Mouse (Mus musculus) urinary bladder, postnatal 10 days (tissue): ENCODE data around the gene Tectb.
"Not testable (repeated sequence)": the region's sequence is repeated elsewhere in the genome, so short reads cannot be mapped to it uniquely, and the experiment has no call there.

Experiments used
- DNase-seq: peaks from one replicate; pipeline ENCODE4 v3.0.0; 2022; ENCODE audit warnings: low spot score

Gene Tectb

GRCm38 (mm10) chr19:55165954-55166353, 14.6 kb upstream of the Tectb start:
- no peak for DNase-seq

- DNase-seq = no peak
Measured at GRCm38 (mm10) chr19:55166741-55167140, 13.8 kb upstream of the Tectb start.

GRCm38 (mm10) chr19:55167741-55168140, 12.8 kb upstream of the Tectb start:
- no peak for DNase-seq

- no peak for DNase-seq
Measured at GRCm38 (mm10) chr19:55168360-55168759, 12.2 kb upstream of the Tectb start.

GRCm38 (mm10) chr19:55169236-55169729, 11.2 kb upstream of the Tectb start:
- DNase-seq = not testable (repeated sequence)

DNA sequence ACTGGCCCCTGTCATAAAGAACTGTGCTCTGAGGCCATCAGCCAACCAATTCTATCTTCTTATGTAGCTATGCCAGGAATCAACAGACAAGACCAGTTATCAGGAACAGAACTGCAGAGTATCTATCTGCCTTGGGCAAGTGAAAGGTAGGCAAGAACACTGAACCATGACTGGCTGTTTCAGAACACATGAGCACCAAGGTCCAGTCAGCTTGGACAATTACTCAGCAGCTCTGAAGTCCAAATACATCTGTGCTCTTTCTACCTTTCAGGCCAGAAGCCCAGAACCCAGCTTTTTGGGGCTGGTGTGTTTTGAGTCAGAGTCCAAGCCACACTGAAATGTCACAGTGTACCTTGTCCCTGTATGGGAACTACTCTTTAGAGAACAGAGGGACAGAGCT, 10.1 kb upstream of the Tectb start:
- DNase-seq = no peak

- no peak for DNase-seq
Measured at GRCm38 (mm10) chr19:55171585-55171984, 8.9 kb upstream of the Tectb start.

DNA sequence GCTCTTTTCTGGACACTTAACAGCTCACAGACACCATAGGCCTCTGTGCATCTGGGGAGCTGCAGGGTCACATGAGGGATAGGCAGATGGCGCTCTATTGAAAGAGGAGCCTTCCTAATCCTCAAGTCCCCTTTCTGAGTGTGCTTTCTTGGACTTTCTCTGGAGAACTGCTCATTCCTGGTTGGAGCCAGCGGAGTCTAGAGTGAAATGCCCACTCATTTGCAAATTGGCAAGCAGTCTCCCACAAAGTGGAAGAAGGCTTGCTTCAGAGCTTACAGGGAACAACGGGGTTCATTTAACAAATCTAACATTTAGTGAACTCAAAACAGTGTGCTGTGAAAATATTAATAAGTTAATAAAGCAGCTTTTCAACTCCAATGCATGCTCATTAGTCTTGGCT, 3.4 kb upstream of the Tectb start:
- no peak for DNase-seq

- DNase-seq = no peak
Measured at GRCm38 (mm10) chr19:55184442-55184841, 3.9 kb downstream of the Tectb start.

DNA sequence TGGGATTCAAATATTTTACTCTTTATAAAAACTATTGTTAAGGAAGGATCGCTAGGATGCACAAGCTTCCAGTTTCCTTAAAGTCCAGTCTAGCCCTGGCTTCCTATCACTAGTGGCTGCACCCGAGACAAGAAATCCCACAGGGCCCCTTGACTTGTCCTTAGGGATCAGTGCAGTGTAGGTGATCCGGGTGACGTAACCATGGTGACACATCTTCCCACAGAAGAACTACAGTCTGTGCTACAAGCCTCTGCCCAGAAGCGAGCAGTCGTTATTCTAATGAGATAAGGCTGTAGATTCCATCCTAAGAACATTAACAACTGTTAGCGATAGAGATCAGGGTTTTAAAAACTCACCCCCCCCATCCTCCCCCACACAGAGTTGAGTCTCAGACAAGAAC, 4.5 kb downstream of the Tectb start:
- DNase-seq = no peak

GRCm38 (mm10) chr19:55185651-55186050, 5.1 kb downstream of the Tectb start:
- no peak for DNase-seq

DNA sequence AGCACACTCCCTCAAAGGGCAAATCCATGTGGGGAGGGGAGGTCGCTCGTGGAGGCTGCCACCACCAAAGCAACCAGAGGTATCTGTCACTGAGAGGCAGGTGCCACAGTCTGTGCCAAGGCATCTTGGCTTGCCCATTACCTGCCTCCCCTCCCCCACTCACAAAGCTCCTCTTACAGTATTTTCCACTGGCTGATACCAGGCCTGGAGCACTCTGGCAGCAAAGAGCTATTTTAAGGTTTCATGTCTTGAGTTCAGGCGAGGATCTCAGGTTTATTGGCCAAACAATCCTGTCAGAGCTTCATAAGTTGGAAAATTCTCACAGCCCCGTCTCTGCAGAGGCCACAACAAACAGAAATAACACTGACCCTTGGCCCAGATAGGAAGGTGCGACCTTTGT, 9.5 kb downstream of the Tectb start:
- DNase-seq = no peak

GRCm38 (mm10) chr19:55191596-55191995, 11.1 kb downstream of the Tectb start:
- DNase-seq = no peak

DNA sequence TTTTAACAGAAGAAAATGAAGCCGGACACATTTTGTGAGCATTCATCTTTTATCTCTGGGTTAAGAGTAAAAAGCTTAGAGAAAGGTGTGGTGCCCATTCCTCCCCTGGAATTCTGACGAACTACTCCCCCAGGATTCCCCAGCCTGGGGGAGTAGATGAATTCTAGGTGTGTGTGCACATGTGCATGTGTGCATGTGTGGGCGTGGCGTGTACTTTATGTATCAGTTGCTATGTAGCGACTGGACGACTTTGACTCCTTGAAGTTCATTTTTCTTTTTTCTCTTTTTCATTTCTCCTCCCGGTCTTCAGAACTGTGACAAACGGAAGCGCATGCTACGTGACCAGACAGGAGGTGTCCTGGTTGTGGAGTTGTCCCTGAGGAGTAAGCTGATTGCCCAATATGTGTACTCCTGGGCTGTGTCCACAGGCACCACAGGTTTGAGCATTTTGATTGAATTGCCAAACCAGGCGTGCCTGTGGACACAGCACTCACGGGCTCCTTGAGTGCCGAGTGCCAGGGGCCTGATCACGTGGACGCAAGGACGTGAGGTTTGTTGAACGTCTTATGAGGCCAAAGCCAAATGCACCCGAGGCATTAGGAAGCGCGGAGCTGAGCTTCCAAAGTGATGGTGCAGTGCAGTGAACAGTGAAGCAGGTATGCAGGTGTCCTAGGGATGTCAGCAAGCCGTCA, 11.9 kb downstream of the Tectb start:
- DNase-seq = no peak

DNA sequence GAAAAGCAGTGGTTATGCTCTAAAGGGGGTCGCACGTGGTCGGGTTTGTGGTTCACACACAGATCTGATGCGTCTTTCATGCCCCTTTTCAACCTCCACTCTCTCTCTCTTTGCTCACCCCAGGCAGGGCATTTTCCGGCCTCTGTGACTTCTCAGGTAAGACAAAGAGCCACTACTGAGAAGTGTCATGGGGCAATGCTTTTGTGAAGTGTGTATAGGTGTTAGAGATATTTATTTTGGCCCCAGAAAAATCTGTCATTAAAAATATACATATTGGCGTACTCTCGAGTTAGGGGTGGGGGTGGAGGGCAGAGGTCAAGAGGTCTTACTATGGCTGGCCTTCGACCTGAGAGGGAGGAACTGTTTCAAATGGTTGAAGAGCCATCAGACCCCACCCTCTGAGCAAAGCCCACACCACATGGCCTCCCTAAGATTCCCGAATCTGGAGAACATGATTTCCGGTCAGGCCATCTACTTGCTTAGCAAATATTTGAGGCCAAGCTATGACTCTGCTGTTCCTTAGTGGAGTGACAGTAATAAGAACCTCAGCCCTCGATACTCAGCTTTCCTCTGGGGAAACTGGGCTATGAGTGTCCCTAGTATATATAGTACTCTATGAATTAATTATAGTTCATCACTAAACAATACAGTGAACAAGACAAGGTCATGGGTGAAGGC, 13.3 kb downstream of the Tectb start:
- DNase-seq = no peak

DNA sequence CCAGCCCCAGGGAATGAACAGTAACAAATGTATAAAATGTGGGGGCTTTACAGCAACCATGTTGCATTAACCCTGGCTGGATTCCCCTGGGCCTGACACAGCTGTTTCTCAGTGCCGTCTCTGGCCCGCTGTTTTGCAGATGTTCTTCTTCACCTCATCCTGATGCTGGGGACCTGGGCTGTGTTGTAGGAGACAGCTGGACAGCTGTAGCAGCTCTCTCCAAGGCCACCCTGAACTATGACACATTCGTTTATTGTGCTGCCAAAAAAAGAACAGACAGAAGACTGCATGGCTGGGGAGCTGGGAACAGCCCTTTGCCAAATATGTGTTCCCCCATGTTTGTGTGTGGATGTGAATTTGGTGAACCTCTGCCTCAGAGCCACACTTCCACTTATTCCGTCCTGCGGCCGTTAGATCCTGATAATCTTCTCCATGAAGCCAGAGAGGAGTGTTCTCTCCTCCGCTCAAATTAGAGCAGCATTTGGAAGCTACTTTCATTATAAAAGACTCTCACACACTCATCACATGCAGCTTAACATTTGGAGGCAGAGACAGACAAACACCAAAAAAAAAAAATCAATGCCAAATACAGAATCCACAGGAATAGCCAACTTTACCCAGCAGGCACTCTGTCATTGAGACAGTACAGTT, 14.1 kb downstream of the Tectb start:
- DNase-seq = no peak

DNA sequence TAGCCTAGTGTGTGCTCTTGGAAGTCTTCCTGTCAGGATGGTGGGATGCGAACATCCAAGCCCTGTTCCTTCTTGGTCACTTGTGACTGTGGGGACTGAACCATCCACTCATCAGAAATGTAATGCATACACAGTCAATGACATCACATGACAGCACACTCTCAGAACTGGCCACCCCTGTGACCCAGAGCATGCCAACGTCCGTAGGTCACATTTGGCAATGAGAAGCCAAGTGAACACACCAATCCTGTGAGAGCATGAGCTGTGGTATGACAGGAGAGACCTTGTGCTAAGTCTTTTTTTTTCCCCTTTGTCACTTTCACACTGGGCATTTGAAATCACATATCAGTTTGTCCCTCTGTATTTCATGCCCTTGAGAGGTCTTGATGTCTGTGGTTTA, 15.0 kb downstream of the Tectb start:
- DNase-seq = no peak

DNA sequence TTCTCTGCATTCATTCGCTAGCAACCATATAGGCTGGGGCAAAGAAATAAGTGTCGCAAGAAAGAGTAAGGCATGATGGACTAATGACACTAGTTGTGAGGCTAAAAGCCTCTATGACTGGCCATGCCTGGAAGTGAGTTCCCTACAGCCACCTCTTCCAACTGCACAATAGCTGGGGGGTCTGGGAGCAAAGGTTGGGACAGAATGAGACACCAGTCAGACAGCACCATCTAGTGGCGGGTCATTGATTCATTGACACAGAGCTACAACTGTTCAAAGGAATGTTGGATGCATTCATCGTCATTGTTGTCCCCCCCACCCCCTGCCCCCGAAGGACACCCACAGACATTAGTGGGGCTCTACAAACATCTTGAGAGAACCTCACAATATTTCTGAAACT, 17.8 kb downstream of the Tectb start:
- DNase-seq = no peak

GRCm38 (mm10) chr19:55206482-55207138, 26.1 kb downstream of the Tectb start:
- no peak for DNase-seq

GRCm38 (mm10) chr19:55207205-55207604, 26.7 kb downstream of the Tectb start:
- DNase-seq = no peak

DNA sequence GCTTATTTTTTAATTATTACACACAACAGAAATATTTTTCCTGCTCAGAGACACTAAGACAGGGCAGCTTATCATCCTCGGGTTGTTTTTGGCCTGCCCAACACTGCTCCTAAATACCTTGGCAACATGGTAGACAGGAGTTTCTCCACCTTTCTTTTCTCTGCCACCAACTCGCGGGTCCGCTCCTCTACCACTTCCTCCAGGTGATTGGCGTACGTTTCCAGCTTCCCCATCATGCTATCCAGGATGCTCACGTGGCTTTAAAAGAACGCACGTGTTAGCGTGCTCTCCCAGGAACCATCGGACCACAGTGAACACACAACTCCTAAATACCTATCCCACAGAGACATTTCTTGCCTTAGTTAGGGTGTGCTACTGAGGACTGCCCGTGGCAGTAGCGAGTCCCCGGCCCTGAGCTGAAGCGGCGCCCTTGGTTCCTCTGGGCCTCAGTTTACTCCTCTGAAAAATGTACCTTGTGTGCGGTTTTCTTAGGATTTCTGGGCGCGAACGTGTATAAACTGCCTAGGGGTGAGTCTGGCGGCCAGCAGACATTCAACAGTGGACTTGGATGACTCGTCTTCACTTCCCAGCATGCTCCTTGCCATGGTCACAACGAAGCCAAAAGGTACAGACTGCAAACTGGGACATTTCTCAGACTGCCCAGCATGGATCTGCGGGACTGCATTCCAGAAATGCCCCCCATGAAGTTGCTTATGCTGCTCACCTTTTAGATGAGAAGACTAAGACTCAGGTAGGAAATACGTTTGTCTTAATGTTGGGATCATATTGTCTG, 27.4 kb downstream of the Tectb start:
- DNase-seq = no peak

GRCm38 (mm10) chr19:55208654-55209053, 28.1 kb downstream of the Tectb start:
- no peak for DNase-seq
